Mouse (Mus musculus) testis, adult 2 months (tissue): Measurements from ENCODE around the gene Sit1.

ENCODE experiments used
- CTCF ChIP-seq: fragments of 200-500 bp; IDR thresholded peaks from 2 replicates; pipeline ENCODE4 v1.5.1; 2012; ENCODE audit warnings: low read depth, mild to moderate bottlenecking, inconsistent platforms, low read length, moderate library complexity; ENCODE audit not compliant: control insufficient read depth, insufficient read depth, insufficient replicate concordance
- POLR2A ChIP-seq: fragments of 200-500 bp; IDR thresholded peaks from 2 replicates; pipeline ENCODE4 v1.6.1; 2012; ENCODE audit warnings: low read depth, mild to moderate bottlenecking, inconsistent platforms, low read length, moderate library complexity; ENCODE audit not compliant: control insufficient read depth

DNA sequence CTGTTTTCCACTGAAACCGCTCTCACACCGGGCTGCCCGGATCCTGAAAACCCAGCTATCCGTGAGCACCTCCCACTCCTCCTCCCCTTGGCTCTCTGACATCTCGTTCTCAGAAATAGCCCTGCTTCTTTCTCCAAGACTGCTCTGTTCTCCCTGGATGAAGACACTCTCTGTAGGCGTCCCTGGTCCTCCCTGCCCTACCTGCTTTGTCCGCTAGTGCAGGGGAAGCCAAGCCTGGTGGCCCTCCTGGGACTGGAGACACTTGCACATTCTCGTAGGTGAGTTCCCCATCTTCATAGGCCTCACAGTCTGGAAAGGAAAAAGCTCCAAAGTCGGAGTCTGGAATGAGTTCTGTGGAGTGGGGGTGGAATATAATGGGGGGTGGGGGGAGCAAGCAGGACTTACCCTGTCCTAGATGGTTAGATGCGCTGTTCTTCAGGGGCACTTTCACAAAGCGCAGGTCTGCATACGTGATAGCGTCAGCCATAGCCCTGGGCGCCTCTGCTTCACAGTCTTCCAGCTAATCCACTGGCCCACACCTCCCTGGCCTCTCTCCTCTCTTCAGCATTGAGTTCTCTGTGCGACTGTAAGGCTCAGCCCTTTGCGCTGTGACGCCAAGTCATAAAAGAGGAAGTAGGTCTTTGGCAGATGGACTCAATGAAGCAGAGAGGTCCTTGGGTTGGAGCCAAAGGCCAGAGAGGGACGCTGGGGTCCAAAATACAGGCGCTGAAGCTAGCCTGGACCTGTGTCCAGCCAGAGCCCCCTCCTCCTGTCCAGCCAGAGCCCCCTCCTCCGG is 29.3 kb downstream of the Sit1 start, which contains the start of gene Cd72:
- TF ChIP-seq POLR2A (no peak), CTCF (no peak; the same call in 1 of the 2 replicates)
